Mouse (Mus musculus) hindbrain, embryonic 10.5 days (tissue): ENCODE data around the gene Olfr920. TPM values are rescaled to one million over a fixed set of nuclear protein-coding genes. Genes with fewer than 3 reads are reported as not detected.

Experiments
- DNase-seq: peaks from one replicate; pipeline ENCODE4 v3.0.0-alpha.2; 2017; ENCODE audit warnings: low spot score
- H3K27ac ChIP-seq: fragments of 300-500 bp; sonication (generic); 2 replicates; pipeline ENCODE4 v1.5.1; 2016; ENCODE audit warnings: mild to moderate bottlenecking, moderate library complexity
- H3K27me3 ChIP-seq: fragments of 300-500 bp; sonication (generic); 2 replicates; pipeline ENCODE4 v1.6.1; 2016; ENCODE audit warnings: mild to moderate bottlenecking; ENCODE audit not compliant: poor library complexity, insufficient read depth, severe bottlenecking
- H3K36me3 ChIP-seq: fragments of 300-500 bp; sonication (generic); 2 replicates; pipeline ENCODE4 v1.6.1; 2016; ENCODE audit warnings: mild to moderate bottlenecking, moderate library complexity
- H3K4me1 ChIP-seq: fragments of 300-500 bp; sonication (generic); replicated peaks from 2 replicates; pipeline ENCODE4 v1.6.1; 2016; ENCODE audit warnings: mild to moderate bottlenecking
- H3K4me3 ChIP-seq: fragments of 300-500 bp; sonication (generic); 2 replicates; pipeline ENCODE4 v1.5.1; 2016; ENCODE audit warnings: mild to moderate bottlenecking, moderate library complexity
- H3K9me3 ChIP-seq: fragments of 300-500 bp; sonication (generic); 2 replicates; pipeline ENCODE4 v1.6.1; 2016; ENCODE audit warnings: mild to moderate bottlenecking, moderate library complexity
- WGBS: fragments of 180-500 bp; shearing (Covaris S2); methylation state at CpG from one replicate; pipeline ENCODE4 v1.1.7; 2016; 5-methylcytosine and 5-hydroxymethylcytosine counted together
- polyA plus RNA-seq: library from polyadenylated mRNA; unstranded; fragments of >200 nt; fragmentation: Nextera tagmentation; extraction: Ambion mirVana; gene quantifications from 2 replicates; pipeline ENCODE4 v1.2.1, GENCODE M21; 2016

Gene Olfr920
- not detected in 2 replicates for polyA plus RNA-seq

- WGBS = 93% methylated on average over 1 of the region's 1 CpGs
- H3K4me1 ChIP-seq = no peaks in the 10 kb centered on the region
- H3K4me3 ChIP-seq = no peak within 1 kb of the TSS
- no peak within 1 kb of the TSS for H3K27ac ChIP-seq
- H3K36me3 ChIP-seq = no peaks in the 10 kb centered on the region
- no peak for DNase-seq
- H3K27me3 ChIP-seq = no peaks in the 10 kb centered on the region
- no peaks in the 10 kb centered on the region for H3K9me3 ChIP-seq
Observed at GRCm38 (mm10) chr9:38751999-38752398, at the start of gene Olfr920. Gene Olfr920, plus strand, starts transcription at chr9:38752299.

- no peak for DNase-seq
- no peaks in the 10 kb centered on the region for H3K36me3 ChIP-seq
- H3K9me3 ChIP-seq = no peaks in the 10 kb centered on the region
- H3K27ac ChIP-seq = peak within 1 kb of the TSS; percentile 56; the same call in 1 of the 2 replicates
- WGBS = 5% methylated on average over 4 of the region's 4 CpGs
- no peaks in the 10 kb centered on the region for H3K27me3 ChIP-seq
- peak within 1 kb of the TSS; percentile 52 for H3K4me3 ChIP-seq
- peaks cover 11% of the 10 kb centered on the region for H3K4me1 ChIP-seq
Observed at GRCm38 (mm10) chr9:38718102-38718501, 34.0 kb upstream of the Olfr920 start, which contains the start of gene Vwa5a. Gene Vwa5a, plus strand, starts transcription at chr9:38718268.

GRCm38 (mm10) chr9:38718927-38719441, 33.1 kb upstream of the Olfr920 start:
- peak overlapping the region; percentile 52 for H3K4me3 ChIP-seq
- no peaks in the 10 kb centered on the region for H3K9me3 ChIP-seq
- H3K36me3 ChIP-seq = no peaks in the 10 kb centered on the region
- DNase-seq = peak; percentile 10
- peaks cover 11% of the 10 kb centered on the region for H3K4me1 ChIP-seq
- H3K27me3 ChIP-seq = no peaks in the 10 kb centered on the region
- WGBS = 7% methylated on average over 3 of the region's 3 CpGs
- 0 out of 2 replicates have a peak overlapping the region, but pooled peaks have one; percentile 56 for H3K27ac ChIP-seq

GRCm38 (mm10) chr9:38724044-38724443, 28.1 kb upstream of the Olfr920 start:
- H3K4me1 ChIP-seq = peaks cover 6% of the 10 kb centered on the region; the same call in 1 of the 2 replicates
- no peak overlapping the region for H3K4me3 ChIP-seq
- no peaks in the 10 kb centered on the region for H3K27me3 ChIP-seq
- WGBS = 93% methylated on average over 1 of the region's 1 CpGs
- H3K27ac ChIP-seq = no peak overlapping the region
- H3K36me3 ChIP-seq = 0 out of 2 replicates have a peak, but pooled peaks cover 2% of the 10 kb centered on the region
- DNase-seq = no peak
- H3K9me3 ChIP-seq = no peaks in the 10 kb centered on the region

GRCm38 (mm10) chr9:38728218-38728617, 23.9 kb upstream of the Olfr920 start:
- H3K36me3 ChIP-seq = 0 out of 2 replicates have a peak, but pooled peaks cover 2% of the 10 kb centered on the region
- 80% methylated on average over 3 of the region's 3 CpGs for WGBS
- no peak overlapping the region for H3K4me3 ChIP-seq

GRCm38 (mm10) chr9:38741408-38741807, 10.7 kb upstream of the Olfr920 start:
- no peaks in the 10 kb centered on the region for H3K9me3 ChIP-seq
- no peaks in the 10 kb centered on the region for H3K4me1 ChIP-seq
- no peak for DNase-seq
- 76% methylated on average over 1 of the region's 1 CpGs for WGBS
- no peak overlapping the region for H3K4me3 ChIP-seq
- no peaks in the 10 kb centered on the region for H3K27me3 ChIP-seq
- H3K36me3 ChIP-seq = no peaks in the 10 kb centered on the region
- H3K27ac ChIP-seq = no peak overlapping the region

More at GRCm38 (mm10) chr9:38728218-38728617, 23.9 kb upstream of the Olfr920 start:
- Histone ChIP-seq H3K27ac (no peak overlapping the region), H3K27me3 (no peaks in the 10 kb centered on the region), H3K9me3 (no peaks in the 10 kb centered on the region), H3K4me1 (no peaks in the 10 kb centered on the region)
- DNase-seq = no peak

GRCm38 (mm10) chr9:38744619-38745315, 7.3 kb upstream of the Olfr920 start:
- Histone ChIP-seq H3K36me3 (no peaks in the 10 kb centered on the region), H3K9me3 (no peaks in the 10 kb centered on the region), H3K27ac (no peak overlapping the region), H3K4me1 (no peaks in the 10 kb centered on the region), H3K27me3 (no peaks in the 10 kb centered on the region), H3K4me3 (no peak overlapping the region)
- no peak for DNase-seq
- WGBS = 94% methylated on average over 4 of the region's 4 CpGs

GRCm38 (mm10) chr9:38772768-38773167, 20.7 kb downstream of the Olfr920 start, which contains the start of gene Olfr921:
Gene Olfr921, plus strand, starts transcription at chr9:38773068.
- H3K4me3 ChIP-seq = no peak within 1 kb of the TSS

GRCm38 (mm10) chr9:38792689-38793088, 40.6 kb downstream of the Olfr920 start:
- H3K36me3 ChIP-seq = no peaks in the 10 kb centered on the region
- H3K4me1 ChIP-seq = no peaks in the 10 kb centered on the region
- H3K4me3 ChIP-seq = no peak overlapping the region
- 87% methylated on average over 2 of the region's 2 CpGs for WGBS
- H3K27ac ChIP-seq = no peak overlapping the region
- H3K9me3 ChIP-seq = no peaks in the 10 kb centered on the region
- H3K27me3 ChIP-seq = no peaks in the 10 kb centered on the region
- no peak for DNase-seq

More at GRCm38 (mm10) chr9:38772768-38773167, 20.7 kb downstream of the Olfr920 start, which contains the start of gene Olfr921:
- DNase-seq = no peak
- no peaks in the 10 kb centered on the region for H3K9me3 ChIP-seq
- H3K4me1 ChIP-seq = no peaks in the 10 kb centered on the region
- H3K36me3 ChIP-seq = no peaks in the 10 kb centered on the region
- no peaks in the 10 kb centered on the region for H3K27me3 ChIP-seq
- no peak within 1 kb of the TSS for H3K27ac ChIP-seq

- no peaks in the 10 kb centered on the region for H3K36me3 ChIP-seq
- DNase-seq = no peak
- no peak overlapping the region for H3K27ac ChIP-seq
- H3K9me3 ChIP-seq = no peaks in the 10 kb centered on the region
- no peak overlapping the region for H3K4me3 ChIP-seq
- no peaks in the 10 kb centered on the region for H3K27me3 ChIP-seq
- no peaks in the 10 kb centered on the region for H3K4me1 ChIP-seq
Observed at GRCm38 (mm10) chr9:38805696-38806095, 53.6 kb downstream of the Olfr920 start.

Other genes with a start within 250 kb of the Olfr920 start
- gene Olfr911-ps1, start 230.7 kb upstream of the Olfr920 start, polyA plus RNA-seq = not detected in 2 replicates
- gene Olfr910, start 214.4 kb upstream of the Olfr920 start, polyA plus RNA-seq = not detected in 2 replicates
- gene Olfr912, start 172.1 kb upstream of the Olfr920 start, polyA plus RNA-seq = not detected in 2 replicates
- gene Olfr913, start 159.5 kb upstream of the Olfr920 start, polyA plus RNA-seq = not detected in 2 replicates
- gene Olfr914, start 147.2 kb upstream of the Olfr920 start, polyA plus RNA-seq = not detected in 2 replicates
- gene Olfr916, start 92.4 kb upstream of the Olfr920 start, polyA plus RNA-seq = not detected in 2 replicates
- gene Olfr917, start 86.5 kb upstream of the Olfr920 start, polyA plus RNA-seq = not detected in 2 replicates
- gene Olfr918, start 77.7 kb upstream of the Olfr920 start, polyA plus RNA-seq = not detected in 2 replicates
- gene Olfr919, start 48.6 kb upstream of the Olfr920 start, polyA plus RNA-seq = not detected in 2 replicates
- 6.3 and 7.5 TPM in 2 replicates for gene Vwa5a, start 34.0 kb upstream of the Olfr920 start, polyA plus RNA-seq
- not detected in 2 replicates for gene Olfr921, start 20.8 kb downstream of the Olfr920 start, polyA plus RNA-seq
- not detected in 2 replicates for gene Olfr922, start 62.3 kb downstream of the Olfr920 start, polyA plus RNA-seq
- gene Olfr923, start 74.2 kb downstream of the Olfr920 start, polyA plus RNA-seq = not detected in 2 replicates
- not detected in 2 replicates for gene Olfr924, start 92.2 kb downstream of the Olfr920 start, polyA plus RNA-seq
- not detected in 2 replicates for gene Olfr26, start 102.8 kb downstream of the Olfr920 start, polyA plus RNA-seq
- gene Olfr926, start 124.8 kb downstream of the Olfr920 start, polyA plus RNA-seq = not detected in 2 replicates
- gene Olfr930, start 177.5 kb downstream of the Olfr920 start, polyA plus RNA-seq = not detected in 2 replicates
- not detected in 2 replicates for gene Olfr933, start 220.0 kb downstream of the Olfr920 start, polyA plus RNA-seq
- not detected in 2 replicates for gene Olfr934, start 236.0 kb downstream of the Olfr920 start, polyA plus RNA-seq
- not detected in 2 replicates for gene Olfr935, start 247.4 kb downstream of the Olfr920 start, polyA plus RNA-seq